Mouse (Mus musculus): ENCODE measurements around the gene Prkab2. TPM values are rescaled to one million over a fixed set of nuclear protein-coding genes. Genes with fewer than 3 reads are reported as not detected.

The Prkab2 gene
- polyA plus RNA-seq, 1 experiment from 2014 or later, result 8.7 TPM

GRCm38 (mm10) chr3:97706561-97706960, 48.6 kb downstream of the Prkab2 start:
- 82% methylated on average over 4 of the region's 4 CpGs for WGBS
- no peaks in the 10 kb centered on the region for H3K36me3 ChIP-seq (ENCODE audit: control insufficient read depth, insufficient read depth, low read length)
- H3K27me3 ChIP-seq (ENCODE audit: control insufficient read depth, insufficient read depth, low read length), result no peaks in the 10 kb centered on the region
- no peak overlapping the region for H3K27ac ChIP-seq (ENCODE audit: low read length)
- H3K4me3 ChIP-seq (ENCODE audit: low read depth, low read length), result no peak overlapping the region
- no peaks in the 10 kb centered on the region for H3K4me1 ChIP-seq (ENCODE audit: control insufficient read depth, insufficient read depth, low read length)
- no peaks in the 10 kb centered on the region for H3K9me3 ChIP-seq (ENCODE audit: control insufficient read depth, low read depth, low read length)
- no peak overlapping the region for H3K9ac ChIP-seq (replicated peaks; ENCODE audit: low read depth, low read length)
- H3K4me2 ChIP-seq (replicated peaks; ENCODE audit: low read depth, low read length), result no peak overlapping the region
- no peak for ATAC-seq (ENCODE audit: insufficient number of reproducible peaks, insufficient read depth, low FRiP score, low read depth)

- Histone ChIP-seq H3K9me3 (ENCODE audit: control insufficient read depth, low read depth, low read length) (no peaks in the 10 kb centered on the region), H3K4me3 (ENCODE audit: low read depth, low read length) (no peak overlapping the region), H3K4me2 (replicated peaks; ENCODE audit: low read depth, low read length) (no peak overlapping the region), H3K36me3 (ENCODE audit: control insufficient read depth, insufficient read depth, low read length) (no peaks in the 10 kb centered on the region), H3K27me3 (ENCODE audit: control insufficient read depth, insufficient read depth, low read length) (no peaks in the 10 kb centered on the region), H3K27ac (ENCODE audit: low read length) (no peak overlapping the region), H3K9ac (replicated peaks; ENCODE audit: low read depth, low read length) (no peak overlapping the region), H3K4me1 (ENCODE audit: control insufficient read depth, insufficient read depth, low read length) (no peaks in the 10 kb centered on the region)
- ATAC-seq (ENCODE audit: insufficient number of reproducible peaks, insufficient read depth, low FRiP score, low read depth), result no peak
- 88% methylated on average over 11 of the region's 11 CpGs for WGBS
Observed at GRCm38 (mm10) chr3:97710134-97710533, 52.1 kb downstream of the Prkab2 start.

- no peak overlapping the region for H3K4me3 ChIP-seq (ENCODE audit: low read depth, low read length)
- no peaks in the 10 kb centered on the region for H3K27me3 ChIP-seq (ENCODE audit: control insufficient read depth, insufficient read depth, low read length)
- no peak overlapping the region for H3K9ac ChIP-seq (replicated peaks; ENCODE audit: low read depth, low read length)
- no peak overlapping the region for H3K27ac ChIP-seq (ENCODE audit: low read length)
- WGBS, result 41% methylated on average over 5 of the region's 5 CpGs
- ATAC-seq (ENCODE audit: insufficient number of reproducible peaks, insufficient read depth, low FRiP score, low read depth), result no peak
- no peaks in the 10 kb centered on the region for H3K9me3 ChIP-seq (ENCODE audit: control insufficient read depth, low read depth, low read length)
- H3K4me1 ChIP-seq (ENCODE audit: control insufficient read depth, insufficient read depth, low read length), result no peaks in the 10 kb centered on the region
- no peak overlapping the region for H3K4me2 ChIP-seq (replicated peaks; ENCODE audit: low read depth, low read length)
- no peaks in the 10 kb centered on the region for H3K36me3 ChIP-seq (ENCODE audit: control insufficient read depth, insufficient read depth, low read length)
Observed at GRCm38 (mm10) chr3:97710881-97711280, 52.9 kb downstream of the Prkab2 start.

GRCm38 (mm10) chr3:97715922-97716321, 57.9 kb downstream of the Prkab2 start:
- H3K27me3 ChIP-seq (ENCODE audit: control insufficient read depth, insufficient read depth, low read length), result no peaks in the 10 kb centered on the region
- H3K4me2 ChIP-seq (replicated peaks; ENCODE audit: low read depth, low read length), result no peak overlapping the region
- ATAC-seq (ENCODE audit: insufficient number of reproducible peaks, insufficient read depth, low FRiP score, low read depth), result no peak
- H3K4me3 ChIP-seq (ENCODE audit: low read depth, low read length), result no peak overlapping the region
- no peaks in the 10 kb centered on the region for H3K9me3 ChIP-seq (ENCODE audit: control insufficient read depth, low read depth, low read length)
- WGBS, result 89% methylated on average over 1 of the region's 1 CpGs
- H3K36me3 ChIP-seq (ENCODE audit: control insufficient read depth, insufficient read depth, low read length), result no peaks in the 10 kb centered on the region
- no peaks in the 10 kb centered on the region for H3K4me1 ChIP-seq (ENCODE audit: control insufficient read depth, insufficient read depth, low read length)
- no peak overlapping the region for H3K9ac ChIP-seq (replicated peaks; ENCODE audit: low read depth, low read length)
- H3K27ac ChIP-seq (ENCODE audit: low read length), result no peak overlapping the region

- Histone ChIP-seq H3K4me2 (replicated peaks; ENCODE audit: low read depth, low read length) (no peak overlapping the region), H3K27me3 (ENCODE audit: control insufficient read depth, insufficient read depth, low read length) (no peaks in the 10 kb centered on the region), H3K4me3 (ENCODE audit: low read depth, low read length) (no peak overlapping the region), H3K4me1 (ENCODE audit: control insufficient read depth, insufficient read depth, low read length) (no peaks in the 10 kb centered on the region), H3K36me3 (ENCODE audit: control insufficient read depth, insufficient read depth, low read length) (no peaks in the 10 kb centered on the region), H3K27ac (ENCODE audit: low read length) (no peak overlapping the region), H3K9me3 (ENCODE audit: control insufficient read depth, low read depth, low read length) (0 out of 2 replicates have a peak, but pooled peaks cover 8% of the 10 kb centered on the region), H3K9ac (replicated peaks; ENCODE audit: low read depth, low read length) (no peak overlapping the region)
- no peak for ATAC-seq (ENCODE audit: insufficient number of reproducible peaks, insufficient read depth, low FRiP score, low read depth)
- WGBS, result 76% methylated on average over 9 of the region's 9 CpGs
Observed at GRCm38 (mm10) chr3:97719116-97719515, 61.1 kb downstream of the Prkab2 start.

Small RNAs within 50 kb of the gene (microRNA-seq; reads per million reads assigned to microRNA genes)
- gene Mir7225, result not detected

Other genes with a start within 250 kb of the Prkab2 start
- gene Olfr1402, start 236.2 kb upstream of the Prkab2 start, polyA plus RNA-seq (2014; fragmentation: Nextera tagmentation; extraction: Ambion mirVana), result not detected in 2 replicates
- gene Chd1l, start 48.0 kb upstream of the Prkab2 start, polyA plus RNA-seq (2014; fragmentation: Nextera tagmentation; extraction: Ambion mirVana), result 17.1 and 18.9 TPM in 2 replicates
- 2.9 and 3.4 TPM in 2 replicates for gene Fmo5, start 29.4 kb upstream of the Prkab2 start, polyA plus RNA-seq (2014; fragmentation: Nextera tagmentation; extraction: Ambion mirVana)
- not detected in 2 replicates for gene Gm17651, start 16.5 kb downstream of the Prkab2 start, polyA plus RNA-seq (2014; fragmentation: Nextera tagmentation; extraction: Ambion mirVana)
- gene Pde4dip, start 230.5 kb downstream of the Prkab2 start, polyA plus RNA-seq (2014; fragmentation: Nextera tagmentation; extraction: Ambion mirVana), result 27.1 and 29.5 TPM in 2 replicates
- 159 and 173 TPM in 2 replicates for gene Sec22b, start 243.0 kb downstream of the Prkab2 start, polyA plus RNA-seq (2014; fragmentation: Nextera tagmentation; extraction: Ambion mirVana)